10 mouse cellular contexts compared by ENCODE assay signal in the genomic region with DNA sequence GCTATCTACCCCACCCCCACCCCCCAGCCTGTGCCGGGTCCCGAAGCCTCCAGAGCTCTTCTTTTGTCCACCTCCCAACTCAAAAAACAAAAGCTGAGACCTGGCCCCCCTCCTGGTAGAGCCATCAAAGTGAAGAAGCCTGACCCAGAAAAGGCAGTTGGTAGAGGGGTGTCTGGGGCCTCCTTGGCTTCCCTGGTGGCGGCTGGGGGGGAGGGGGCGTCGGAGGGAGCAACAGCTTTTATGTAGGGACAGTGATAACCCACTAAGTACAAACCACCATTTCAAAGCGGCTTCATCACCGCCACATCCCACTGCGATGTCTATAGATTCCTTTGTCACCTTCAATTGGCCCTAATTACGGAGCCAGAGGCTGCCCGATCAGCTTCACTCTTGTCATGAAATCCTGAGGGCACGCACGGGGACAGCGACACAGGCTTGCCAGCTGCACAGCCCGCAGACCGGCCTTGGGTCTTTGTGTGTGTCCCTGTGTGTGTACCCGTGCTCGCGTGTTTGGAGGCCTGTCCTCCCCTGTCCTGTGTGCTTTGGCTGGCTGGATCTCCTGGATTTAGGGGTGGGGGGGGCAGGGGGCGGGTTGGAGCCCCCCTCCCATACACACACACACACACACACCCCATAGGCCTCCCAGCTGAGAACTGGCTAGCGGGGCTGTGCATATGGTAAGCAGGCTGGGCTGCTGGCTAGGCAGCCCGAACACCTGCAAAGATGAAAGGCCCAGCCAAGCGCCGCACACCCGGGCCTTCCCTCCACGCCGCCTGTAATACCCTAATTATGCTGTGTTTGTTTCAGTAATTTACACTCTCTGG.
DNase-seq lines count a peak whose midpoint lies in the region; ATAC-seq and TF ChIP-seq lines count a peak whose summit lies in the region.
"Had no signal": no experiment of that assay in that cellular context is flagged by ENCODE, and none has a peak within 500 bp of the region (broad histone marks: within the 10 kb centered on the region; RNA-seq: fewer than 3 reads in every experiment).

No protein-coding gene starts in this region.

- H3K9ac ChIP-seq in forebrain, embryonic 15.5 days (replicated peaks): peak overlapping the region; percentile 14
- peak overlapping the region; percentile 64 for H3K9ac ChIP-seq in midbrain, embryonic 13.5 days (replicated peaks)

- no peaks in the 10 kb centered on the region for H3K36me3 ChIP-seq in forebrain, embryonic 15.5 days
- H3K36me3 ChIP-seq in midbrain, embryonic 13.5 days: no peaks in the 10 kb centered on the region

- peak overlapping the region; percentile 25 for H3K4me2 ChIP-seq in forebrain, embryonic 15.5 days (replicated peaks)
- H3K4me2 ChIP-seq in midbrain, embryonic 13.5 days (replicated peaks): peak overlapping the region; percentile 41

- no peak for TF ChIP-seq POLR2A in brain, embryonic 14.5 days (IDR thresholded peaks at IDR 0.05; ENCODE audit: borderline replicate concordance, extremely low read depth, insufficient read depth, insufficient read length, poor library complexity, severe bottlenecking)
- no peak for TF ChIP-seq POLR2A in lung, adult 2 months (IDR thresholded peaks at IDR 0.05; ENCODE audit: borderline replicate concordance, extremely low read depth, low read depth, low read length)

- 5% methylated on average over 26 of the region's 26 CpGs for WGBS in forebrain, embryonic 15.5 days
- WGBS in midbrain, embryonic 13.5 days: 4% methylated on average over 26 of the region's 26 CpGs
- WGBS in lung, adult 2 months: 77% methylated on average over 26 of the region's 26 CpGs

- ATAC-seq in forebrain, embryonic 15.5 days (replicated peaks): peak; percentile 73
- peak; percentile 73 for ATAC-seq in midbrain, embryonic 13.5 days

- DNase-seq in cerebellum, adult 11 months: peak; percentile 46
- no peak for DNase-seq in cerebellum, adult 8-10 months
- DNase-seq in brain, embryonic 14.5 days (ENCODE audit: low read depth): peak; percentile 93
- no peak for DNase-seq in spleen, postnatal 4 days (ENCODE audit: low spot score in 2 of 2)
- no peak for DNase-seq in adrenal gland, postnatal 10 days
- no peak for DNase-seq in lung, adult 2 months
- DNase-seq: lung, postnatal 4 days had no signal

- H3K27me3 ChIP-seq in forebrain, embryonic 15.5 days: no peaks in the 10 kb centered on the region
- no peaks in the 10 kb centered on the region for H3K27me3 ChIP-seq in midbrain, embryonic 13.5 days

- no peaks in the 10 kb centered on the region for H3K9me3 ChIP-seq in forebrain, embryonic 15.5 days
- no peaks in the 10 kb centered on the region for H3K9me3 ChIP-seq in midbrain, embryonic 13.5 days

- H3K4me3 ChIP-seq in forebrain, embryonic 15.5 days: no peak overlapping the region
- 0 out of 2 replicates have a peak overlapping the region, but pooled peaks have one; percentile 6 for H3K4me3 ChIP-seq in midbrain, embryonic 13.5 days (replicated peaks)
- no peak overlapping the region for H3K4me3 ChIP-seq in lung, adult 2 months (replicated peaks; ENCODE audit: extremely low read depth, low read depth, low read length)
- H3K4me3 ChIP-seq: erythroblast, embryonic 14.5 days had no signal

- H3K4me1 ChIP-seq in forebrain, embryonic 15.5 days: peaks cover 100% of the 10 kb centered on the region
- peaks cover 100% of the 10 kb centered on the region for H3K4me1 ChIP-seq in midbrain, embryonic 13.5 days (replicated peaks)
- peaks cover 15% of the 10 kb centered on the region for H3K4me1 ChIP-seq in lung, adult 2 months (ENCODE audit: control insufficient read depth, insufficient read depth, low read length)

- H3K27ac ChIP-seq in forebrain, embryonic 15.5 days (replicated peaks): peak overlapping the region; percentile 91
- peak overlapping the region; percentile 94 for H3K27ac ChIP-seq in midbrain, embryonic 13.5 days

- no peak for TF ChIP-seq CTCF in brain, embryonic 14.5 days (IDR thresholded peaks at IDR 0.05; ENCODE audit: borderline replicate concordance, extremely low read depth, insufficient read depth, insufficient read length)
- no peak for TF ChIP-seq CTCF in lung, adult 2 months (IDR thresholded peaks at IDR 0.05; ENCODE audit: insufficient read depth, low read length)

Comparison
In these comparisons a context has a peak if more than half of its experiments do, and no peak if none do; other contexts are left out.
1. DNase-seq: peak in cerebellum, adult 11 months (single experiment) and brain, embryonic 14.5 days (single experiment); none in cerebellum, adult 8-10 months (single experiment), spleen, postnatal 4 days (0 of 2), adrenal gland, postnatal 10 days (single experiment) and lung, adult 2 months (single experiment).